Mouse (Mus musculus): ENCODE data around the gene Txnip. TPM values are rescaled to one million over a fixed set of nuclear protein-coding genes. Genes with fewer than 3 reads are reported as not detected.
"Not testable (repeated sequence)": the region's sequence is repeated elsewhere in the genome, so short reads cannot be mapped to it uniquely, and the experiment has no call there.

The Txnip gene
- total RNA-seq (2022) = 100 to 1,000 TPM; 374 to 825 (median 652) TPM

- DNase-seq = peak; percentile 100
Observed at GRCm38 (mm10) chr3:96557694-96558093, at the start of gene Txnip. Txnip (plus strand) TSS chr3:96557957.

DNA sequence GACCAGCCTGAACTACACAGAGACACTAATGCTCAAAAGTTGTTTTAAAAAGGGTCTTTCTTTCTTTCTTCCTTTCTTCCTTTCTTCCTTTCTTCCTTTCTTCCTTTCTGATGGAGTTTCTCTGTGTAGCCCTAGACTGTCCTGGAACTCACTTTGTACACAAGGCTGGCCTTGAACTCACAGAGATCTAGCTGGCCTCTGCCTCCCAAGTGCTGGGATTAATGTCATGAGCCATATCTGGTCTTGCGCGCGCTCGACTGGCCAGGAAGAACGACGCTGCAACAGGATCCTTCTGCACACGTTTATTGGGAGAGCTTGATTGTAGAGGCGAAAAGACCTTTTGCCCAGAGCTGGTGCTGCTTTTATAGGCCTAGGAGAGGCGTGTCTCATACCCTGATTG lies 49.8 kb upstream of the Txnip start:
- not testable (repeated sequence) for DNase-seq

- DNase-seq = no peak
Observed at GRCm38 (mm10) chr3:96520171-96520570, 37.6 kb upstream of the Txnip start.

GRCm38 (mm10) chr3:96522149-96522548 lies 35.6 kb upstream of the Txnip start:
- no peak for DNase-seq

- DNase-seq = no peak
Observed at GRCm38 (mm10) chr3:96524028-96524810, 33.5 kb upstream of the Txnip start.

DNA sequence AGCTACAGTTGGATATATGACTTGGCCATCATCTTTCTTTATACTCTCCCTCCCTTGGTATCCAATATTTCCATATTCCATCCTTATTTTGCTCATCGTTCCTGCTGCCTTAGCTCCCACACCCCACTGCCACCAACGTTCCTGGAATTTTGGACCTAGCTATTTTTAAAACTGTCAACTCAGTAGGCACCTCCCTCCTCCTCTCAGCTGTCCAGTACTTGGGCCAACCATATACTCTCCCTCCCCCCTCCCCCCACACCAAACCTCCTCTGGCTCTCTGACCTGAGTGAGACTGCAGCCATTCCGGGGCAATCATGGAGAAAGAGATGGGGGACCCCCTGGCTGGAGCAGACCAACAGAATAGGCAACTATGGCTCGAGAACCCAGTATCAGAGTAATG lies 32.8 kb upstream of the Txnip start, which contains the start of gene Hfe2:
Gene Hfe2 (plus strand): TSS at position 259 of the 400 bp plus-strand sequence.
- DNase-seq = no peak

- no peak for DNase-seq
Observed at GRCm38 (mm10) chr3:96526013-96526762, 31.6 kb upstream of the Txnip start.

- DNase-seq = no peak
Observed at GRCm38 (mm10) chr3:96526864-96527542, 30.8 kb upstream of the Txnip start.

DNA sequence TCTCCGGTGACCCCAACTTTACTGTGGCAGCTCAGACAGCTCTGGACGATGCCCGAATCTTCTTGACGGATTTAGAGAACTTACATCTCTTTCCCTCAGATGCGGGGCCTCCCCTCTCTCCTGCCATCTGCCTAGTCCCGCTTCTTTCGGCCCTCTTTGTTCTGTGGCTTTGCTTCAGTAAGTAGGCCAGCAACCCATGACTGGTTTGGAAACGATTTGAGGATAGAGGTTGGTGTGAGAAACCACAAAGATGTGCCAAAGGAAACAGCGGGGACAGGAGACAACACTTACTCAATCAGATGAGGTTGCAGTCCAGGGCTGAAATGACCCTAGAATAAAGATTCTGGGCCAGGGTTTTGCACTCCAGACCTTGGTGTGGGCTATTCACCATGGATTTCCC lies 29.3 kb upstream of the Txnip start:
- DNase-seq = no peak

GRCm38 (mm10) chr3:96532050-96532449 lies 25.7 kb upstream of the Txnip start:
- no peak for DNase-seq

GRCm38 (mm10) chr3:96534300-96534699 lies 23.5 kb upstream of the Txnip start:
- no peak for DNase-seq

DNA sequence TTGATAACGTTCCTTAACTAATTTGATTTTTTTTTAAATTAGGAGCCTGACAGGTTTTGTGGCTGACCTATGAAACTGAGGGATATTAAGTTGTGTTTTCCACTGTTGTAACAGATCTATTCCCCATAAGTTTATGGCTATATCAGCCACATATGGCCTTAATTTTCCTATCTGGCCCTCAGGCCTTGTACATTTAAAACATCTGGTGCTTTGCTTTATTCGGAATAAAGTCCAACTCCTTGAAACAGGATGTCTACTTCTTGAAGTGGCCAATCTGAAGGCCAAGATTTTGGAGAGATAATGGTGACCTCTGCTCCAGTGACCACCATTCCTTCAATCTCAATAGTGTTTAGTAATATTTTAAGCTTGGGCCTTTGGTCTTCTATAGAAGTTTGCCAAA lies 18.4 kb upstream of the Txnip start:
- DNase-seq = no peak

DNA sequence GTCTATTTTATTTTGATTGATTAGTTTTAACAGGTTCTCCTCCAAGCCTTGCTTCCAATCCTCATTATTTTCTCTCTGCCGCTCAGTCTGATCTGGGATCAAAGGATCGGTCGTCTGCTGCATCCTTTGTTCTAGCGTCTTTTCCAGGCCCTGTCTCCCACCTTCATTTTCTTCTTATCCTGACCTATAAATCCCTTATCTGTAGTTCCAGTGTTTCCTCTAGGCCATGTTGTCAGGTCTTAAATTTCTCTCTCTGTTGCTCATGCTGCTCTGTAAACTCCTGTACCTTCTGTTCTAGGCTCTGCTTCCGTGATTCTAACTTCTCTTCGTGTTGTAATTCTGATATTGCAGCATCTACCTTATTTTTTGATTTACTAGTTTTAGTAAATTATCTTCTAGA lies 17.0 kb upstream of the Txnip start:
- DNase-seq = no peak

GRCm38 (mm10) chr3:96541328-96542078 lies 16.3 kb upstream of the Txnip start:
- DNase-seq = no peak

DNA sequence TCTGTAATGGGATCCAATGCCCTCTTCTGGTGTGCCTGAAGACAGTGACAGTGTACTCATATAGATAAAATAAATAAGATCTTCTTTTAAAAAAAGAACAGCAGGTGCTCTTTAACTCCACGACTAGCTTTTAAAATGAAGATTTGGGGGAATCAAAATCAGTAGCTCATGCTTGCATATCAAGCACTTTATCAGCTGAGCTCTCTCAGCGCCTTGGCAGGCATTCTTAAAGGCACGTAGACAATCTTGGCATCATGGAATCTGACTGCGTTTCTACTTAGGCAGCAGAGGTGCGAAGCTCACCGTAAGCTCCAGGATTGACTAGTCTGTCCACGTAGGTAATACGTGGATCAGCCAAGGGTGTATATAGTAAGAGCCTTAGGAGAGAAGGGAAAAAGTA lies 15.2 kb upstream of the Txnip start:
- DNase-seq = no peak

GRCm38 (mm10) chr3:96543345-96543744 lies 14.4 kb upstream of the Txnip start:
- DNase-seq = no peak

DNA sequence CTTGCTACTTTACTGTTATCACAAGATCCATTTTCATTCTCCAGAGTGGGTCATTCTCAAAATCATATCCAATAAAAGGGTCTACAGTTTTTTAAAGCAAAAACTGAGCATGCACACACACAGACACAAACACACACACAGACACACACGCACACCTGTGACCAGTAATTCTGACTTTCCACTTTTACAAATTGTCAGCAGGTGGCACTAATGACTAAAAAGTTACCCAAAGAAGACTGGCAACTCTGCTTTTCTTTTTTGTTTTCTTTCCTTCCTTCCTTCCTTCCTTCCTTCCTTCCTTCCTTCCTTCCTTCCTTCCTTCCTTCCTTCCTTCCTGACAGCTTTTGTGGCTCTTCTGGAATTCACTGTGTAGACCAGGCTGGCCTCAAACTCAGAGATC lies 12.2 kb upstream of the Txnip start:
- no peak for DNase-seq

- DNase-seq = no peak
Observed at GRCm38 (mm10) chr3:96546880-96547279, 10.9 kb upstream of the Txnip start.

GRCm38 (mm10) chr3:96547389-96547960 lies 10.3 kb upstream of the Txnip start:
- DNase-seq = no peak

DNA sequence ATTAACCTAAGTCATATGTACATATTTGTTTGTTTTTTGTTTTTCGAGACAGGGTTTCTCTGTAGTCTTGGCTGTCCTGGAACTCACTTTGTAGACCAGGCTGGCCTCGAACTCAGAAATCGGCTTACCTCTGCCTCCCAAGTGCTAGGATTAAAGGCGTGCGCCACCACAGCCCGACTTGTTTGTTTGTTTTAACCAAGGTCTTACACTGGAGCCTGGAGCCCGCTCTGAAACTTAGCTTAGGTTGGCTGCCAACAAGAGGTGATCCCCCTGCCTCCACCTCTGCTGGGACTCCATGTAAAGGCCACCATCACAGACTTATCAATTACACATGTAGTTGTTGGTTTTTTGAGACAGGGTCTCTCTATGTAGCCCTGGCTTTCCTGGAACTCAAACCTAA lies 8.9 kb upstream of the Txnip start:
- no peak for DNase-seq

GRCm38 (mm10) chr3:96549346-96549745 lies 8.4 kb upstream of the Txnip start:
- no peak for DNase-seq

GRCm38 (mm10) chr3:96551203-96551602 lies 6.6 kb upstream of the Txnip start:
- no peak for DNase-seq

Data from adrenal gland, adult 8-10 months (tissue).